Mouse (Mus musculus): ENCODE results near the gene Tprgl.
A peak's percentile ranks its signal among the peaks of the same experiment; 100 is the strongest.

Gene Tprgl

DNA sequence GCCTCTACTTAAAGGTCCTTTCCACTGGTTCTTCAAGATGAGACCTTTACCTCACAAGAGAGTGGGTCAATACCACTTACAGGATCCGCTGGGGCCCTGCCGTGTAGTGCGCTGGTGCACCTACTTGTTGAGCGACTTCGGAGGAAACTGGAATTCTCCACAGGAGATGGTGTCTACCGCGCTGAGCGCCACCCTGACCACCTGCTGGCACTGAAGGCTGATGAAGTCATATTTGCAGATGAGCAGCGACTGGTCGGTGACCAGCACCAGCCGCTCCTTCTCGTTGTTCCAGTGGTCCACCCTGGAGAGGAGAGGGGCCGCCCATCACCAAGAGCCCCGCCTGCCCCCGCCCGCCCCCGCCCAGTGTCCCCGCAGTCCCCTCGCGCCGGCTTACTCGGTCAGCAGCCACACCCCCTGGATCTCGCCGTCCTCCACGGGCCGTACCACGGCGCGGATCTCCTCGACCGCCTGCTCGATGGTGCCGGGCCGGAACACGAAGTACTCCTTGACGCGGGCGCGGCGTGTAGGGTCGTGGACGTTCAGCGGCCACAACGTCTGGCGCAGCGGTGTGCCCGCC is 417 bp downstream of the Tprgl start:
- DNase-seq (ENCODE audit: low spot score) = no peak

DNA sequence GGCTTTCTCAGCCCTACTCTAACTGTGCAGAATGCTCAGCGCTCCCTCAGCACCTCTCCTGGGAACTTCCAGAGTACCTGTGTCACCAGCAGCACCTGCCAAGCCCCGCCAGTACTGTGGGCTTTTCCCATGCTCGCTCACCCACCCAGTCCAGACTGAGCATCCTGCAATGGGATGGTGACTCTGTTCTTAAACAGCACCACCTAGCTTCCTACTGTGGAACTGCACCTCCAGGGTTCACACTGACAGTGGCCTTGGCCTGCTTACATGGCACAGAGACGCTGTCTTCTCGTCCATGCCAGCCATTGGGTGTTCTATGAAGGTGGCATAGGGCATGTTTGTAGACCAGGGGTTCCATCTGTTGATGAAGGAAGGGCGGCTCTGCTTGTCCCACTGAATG is 1.5 kb downstream of the Tprgl start:
- peak; percentile 69 for DNase-seq (ENCODE audit: low spot score)

DNA sequence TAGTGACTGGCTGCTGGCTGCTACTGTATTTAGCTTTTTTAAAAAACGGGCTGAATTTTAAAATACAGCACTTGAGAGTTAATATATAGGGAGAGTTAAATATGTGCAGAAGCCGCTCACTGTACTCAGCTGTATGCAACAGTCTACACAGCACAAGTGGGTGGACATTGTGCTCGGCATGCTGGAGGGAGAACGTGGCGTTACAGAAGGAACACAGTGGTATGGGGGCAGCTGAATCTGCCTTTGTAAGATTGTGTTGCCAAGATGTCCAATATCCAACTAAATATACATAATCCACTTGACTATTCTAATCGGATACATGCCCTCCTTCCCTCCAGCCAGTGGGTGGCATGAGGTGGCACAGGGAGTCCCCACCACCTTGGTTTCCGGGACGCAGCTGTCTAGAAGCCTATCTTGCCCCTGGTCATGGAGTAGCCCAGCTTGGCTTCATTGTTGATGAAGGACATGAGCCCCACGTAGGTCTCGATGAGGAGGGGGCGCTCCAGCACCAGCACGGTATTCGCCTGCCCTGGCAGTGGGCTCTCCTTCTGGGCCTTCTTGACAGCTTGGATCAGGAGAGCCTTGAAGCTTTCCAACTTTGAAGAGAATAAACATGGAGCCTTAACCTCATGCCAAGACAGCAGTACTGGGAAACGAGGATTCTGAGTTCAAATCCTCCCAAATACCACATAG is 2.4 kb downstream of the Tprgl start:
- no peak for DNase-seq (ENCODE audit: low spot score)

DNA sequence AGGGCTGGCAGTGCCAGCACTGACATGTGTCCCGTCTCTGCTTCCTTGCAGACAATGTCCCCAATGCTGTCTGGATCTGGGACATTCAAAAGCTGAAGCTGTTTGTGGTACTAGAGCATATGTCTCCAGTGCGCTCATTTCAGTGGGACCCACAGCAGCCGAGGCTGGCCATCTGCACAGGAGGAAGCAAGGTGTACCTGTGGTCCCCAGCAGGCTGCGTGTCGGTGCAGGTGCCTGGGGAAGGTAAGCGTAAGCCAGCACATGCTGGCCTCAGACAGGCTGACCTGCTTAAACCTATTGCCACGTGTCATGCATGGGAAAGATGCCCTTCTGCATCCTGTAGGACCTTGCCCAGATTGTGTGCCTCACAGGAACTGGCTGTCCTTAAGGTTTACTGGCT is 4.4 kb downstream of the Tprgl start:
- DNase-seq (ENCODE audit: low spot score) = no peak

DNA sequence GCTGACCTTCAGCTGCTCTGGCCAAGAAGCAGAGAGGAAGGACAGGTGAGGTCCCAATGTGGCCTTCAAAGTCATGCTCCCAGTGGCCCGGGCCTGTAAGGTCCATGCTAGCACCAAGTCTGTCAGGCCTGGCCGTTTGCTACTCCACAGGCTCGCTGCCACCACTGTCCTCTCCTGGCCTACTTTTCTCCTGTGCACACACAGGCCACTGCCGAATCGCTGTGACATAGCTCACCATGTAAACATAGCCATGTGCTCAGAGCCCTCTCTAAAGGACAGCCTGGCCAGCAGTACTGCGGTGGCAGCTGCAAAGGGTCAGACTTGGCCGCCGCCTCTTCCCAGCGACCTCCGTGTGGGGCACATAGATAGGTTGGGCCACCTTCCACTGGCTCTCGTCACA is 6.4 kb downstream of the Tprgl start:
- no peak for DNase-seq (ENCODE audit: low spot score)

DNA sequence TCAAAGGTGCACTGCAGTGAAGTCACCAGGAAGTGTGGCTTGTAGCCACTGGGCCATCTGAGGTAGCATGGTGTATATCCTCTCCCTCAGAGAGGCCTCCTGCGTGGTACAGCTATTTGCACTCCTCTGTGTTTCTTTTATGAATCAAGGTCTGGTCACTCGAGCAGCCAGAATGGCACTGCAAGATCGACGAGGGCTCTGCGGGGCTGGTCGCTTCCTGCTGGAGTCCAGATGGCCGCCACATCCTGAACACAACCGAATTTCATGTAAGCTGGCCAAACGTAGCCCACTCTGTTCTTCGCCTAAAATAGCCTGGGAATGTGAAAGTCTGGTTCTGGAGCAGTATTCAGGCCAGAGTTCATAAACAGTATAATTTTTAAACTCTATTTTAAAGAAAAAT is 14.1 kb downstream of the Tprgl start:
- no peak for DNase-seq (ENCODE audit: low spot score)

DNA sequence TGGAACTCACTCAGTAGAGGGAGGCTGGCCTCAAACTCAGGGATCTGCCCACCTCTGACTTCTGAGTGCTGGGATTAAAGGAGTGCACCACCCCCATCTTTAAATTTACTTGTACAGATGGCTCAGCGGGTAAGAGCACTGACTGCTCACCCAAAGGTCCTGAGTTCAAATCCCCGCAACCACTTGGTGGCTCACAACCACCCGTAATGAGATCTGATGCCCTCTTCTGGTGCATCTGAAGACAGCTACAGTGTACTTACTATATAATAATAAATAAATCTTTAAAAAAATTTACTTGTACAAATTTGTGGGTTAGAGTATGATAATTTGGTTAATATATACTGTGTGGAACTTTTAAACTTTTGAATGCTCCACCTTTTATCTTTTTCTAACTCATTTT is 15.8 kb downstream of the Tprgl start:
- no peak for DNase-seq (ENCODE audit: low spot score)

DNA sequence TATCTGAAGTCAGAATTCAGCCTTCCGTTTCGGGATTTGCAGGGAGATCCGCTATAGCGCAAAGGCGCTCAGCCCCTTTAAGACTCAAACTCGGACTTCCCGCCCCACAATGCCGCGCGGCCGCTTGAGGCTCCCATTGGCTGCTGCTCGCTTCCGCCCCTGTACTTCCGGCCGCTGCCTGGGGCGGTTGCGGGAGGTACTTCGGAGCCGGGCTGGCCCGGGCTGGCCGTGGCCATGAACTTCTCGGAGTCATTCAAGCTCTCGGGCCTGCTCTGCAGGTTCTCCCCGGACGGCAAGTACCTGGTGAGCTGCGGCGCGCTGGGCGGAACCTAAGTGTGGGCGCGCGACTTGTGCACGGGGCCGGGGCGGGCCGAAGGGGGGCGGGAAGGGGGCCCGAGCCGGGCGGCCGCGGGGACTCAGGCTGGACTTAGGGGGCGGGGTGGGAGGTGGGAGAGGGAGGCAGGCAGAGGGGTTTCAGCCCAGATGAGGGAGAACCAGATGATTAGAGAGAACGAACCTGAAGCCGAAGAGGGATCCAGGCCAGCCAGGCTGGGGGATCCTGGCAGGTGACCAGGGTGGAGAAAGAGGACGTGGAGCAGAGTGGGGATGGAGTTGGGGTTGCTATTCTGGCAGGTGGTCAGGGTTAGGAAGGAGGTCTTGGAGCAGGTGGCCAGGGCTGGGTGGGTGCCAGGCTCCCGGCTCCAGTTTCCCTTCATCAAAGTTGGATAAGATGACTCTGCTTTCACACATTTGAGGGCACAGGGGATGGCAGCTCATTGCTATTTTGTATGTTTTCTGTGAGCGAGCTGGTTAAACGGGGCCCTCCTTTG is 18.0 kb downstream of the Tprgl start, which contains the start of gene Wrap73:
Wrap73 (plus strand) TSS at position 162 of the 830 bp plus-strand sequence.
- peak; percentile 88 for DNase-seq (ENCODE audit: low spot score)

DNA sequence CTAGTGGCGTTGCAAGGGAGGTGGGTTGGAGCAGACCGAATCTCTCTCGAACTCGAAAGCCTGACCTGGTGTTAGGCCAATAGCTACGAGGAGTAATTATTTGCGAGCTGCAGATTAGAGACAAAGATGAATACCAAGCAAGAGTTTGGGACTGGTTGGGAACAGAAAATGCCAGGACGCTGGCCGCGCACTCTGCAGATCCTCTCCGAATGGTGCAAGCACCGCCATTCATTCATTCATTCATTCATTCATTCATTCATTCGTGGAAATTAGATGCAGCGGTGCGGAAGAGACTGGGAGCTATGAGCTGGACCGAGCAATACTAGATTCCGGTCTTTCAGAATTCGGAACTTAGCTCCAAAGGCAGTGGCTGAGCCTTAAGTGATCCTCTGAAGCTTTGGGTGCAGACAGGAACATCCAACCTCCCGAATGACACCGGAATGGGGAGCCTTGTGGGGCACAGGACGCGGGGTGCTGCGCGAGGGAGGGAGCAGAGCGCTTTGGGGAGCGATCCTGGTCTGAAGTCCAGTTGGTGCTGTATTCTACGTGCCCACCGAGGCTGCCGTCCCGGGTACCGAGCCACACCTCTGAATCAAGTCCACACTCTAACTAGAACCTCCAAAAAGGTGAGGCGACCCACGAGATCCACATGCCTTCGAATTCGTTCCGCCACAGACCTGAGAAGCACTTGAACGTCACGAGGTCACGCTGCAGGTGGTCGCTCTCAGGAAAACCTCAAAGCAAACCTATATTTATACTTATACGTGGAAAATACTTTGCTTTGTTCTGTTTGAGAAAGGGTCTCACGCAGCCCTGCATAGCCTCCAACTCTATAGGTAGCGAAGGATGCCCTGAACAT is 19.2 kb downstream of the Tprgl start:
- no peak for DNase-seq (ENCODE audit: low spot score)

DNA sequence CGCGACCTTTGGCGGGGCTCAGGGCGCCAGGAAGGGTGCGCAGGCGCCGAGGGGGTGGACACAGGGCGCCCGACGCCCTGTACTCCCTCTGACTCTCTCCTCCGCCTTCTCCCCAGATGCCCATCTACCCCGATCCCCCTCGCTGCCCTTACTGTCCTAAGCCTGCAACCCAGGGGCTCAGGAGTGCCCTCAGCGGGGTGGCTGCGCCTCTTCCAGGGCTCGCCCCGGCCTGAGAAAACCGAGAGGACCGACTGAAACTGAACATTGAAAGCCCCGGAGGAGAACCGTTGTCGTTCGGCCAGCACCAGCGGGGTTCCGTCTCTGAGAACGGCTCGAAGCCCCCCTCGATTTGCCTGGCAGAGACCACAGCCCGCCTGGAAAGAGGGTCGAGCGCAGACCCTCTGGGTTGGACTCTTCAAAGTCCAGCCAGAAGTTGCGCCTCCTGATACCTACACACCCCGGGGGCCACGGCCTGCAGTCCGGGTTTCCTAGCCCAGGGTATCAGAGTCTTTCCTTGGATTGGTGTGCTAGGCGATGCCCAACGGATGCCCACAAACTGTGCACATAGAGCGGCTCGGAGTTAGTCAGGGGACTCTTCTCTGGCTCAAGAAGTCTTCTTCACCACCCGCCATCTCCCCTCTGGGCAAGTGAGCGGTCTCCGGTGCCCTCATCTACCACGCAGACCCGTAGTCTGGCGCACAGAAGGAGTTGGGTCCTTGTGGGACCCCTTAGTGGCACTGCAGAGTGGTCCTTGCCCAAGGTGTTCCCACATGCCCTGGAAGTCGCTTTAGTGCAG is 20.1 kb downstream of the Tprgl start:
- no peak for DNase-seq (ENCODE audit: low spot score)

DNA sequence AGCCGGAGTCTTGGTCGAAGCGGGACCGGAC is 20.5 kb downstream of the Tprgl start, which contains the start of gene Trp73:
Trp73 (minus strand) TSS at position 27 of the 31 bp plus-strand sequence.
- no peak for DNase-seq (ENCODE audit: low spot score)

DNA sequence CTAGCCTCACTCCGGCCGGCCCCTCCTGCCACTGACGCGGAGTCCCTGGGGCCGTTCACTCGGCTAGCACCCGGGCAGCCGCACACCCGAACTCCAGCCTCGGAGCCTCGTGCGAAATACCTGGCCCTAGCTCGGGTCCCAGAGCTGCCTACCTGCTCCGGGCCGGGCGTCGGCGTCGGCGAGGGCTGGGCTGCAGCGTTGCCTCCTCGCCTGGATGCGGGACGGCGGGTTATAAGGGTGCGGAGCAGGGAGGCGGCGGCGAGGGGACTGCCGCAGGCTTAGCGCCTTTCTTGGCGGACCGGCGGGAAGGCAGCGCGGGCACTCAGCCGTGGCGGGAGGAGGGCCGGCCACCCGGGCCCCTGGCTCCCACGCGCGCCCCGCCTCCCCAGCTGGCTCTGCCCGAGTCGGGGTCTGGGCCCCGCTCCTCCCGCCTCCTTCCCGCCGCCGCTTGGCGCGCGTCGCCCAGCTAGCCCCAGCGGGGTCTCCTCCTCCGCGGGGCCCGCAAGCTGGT is 20.7 kb downstream of the Tprgl start:
- no peak for DNase-seq (ENCODE audit: low spot score)

DNA sequence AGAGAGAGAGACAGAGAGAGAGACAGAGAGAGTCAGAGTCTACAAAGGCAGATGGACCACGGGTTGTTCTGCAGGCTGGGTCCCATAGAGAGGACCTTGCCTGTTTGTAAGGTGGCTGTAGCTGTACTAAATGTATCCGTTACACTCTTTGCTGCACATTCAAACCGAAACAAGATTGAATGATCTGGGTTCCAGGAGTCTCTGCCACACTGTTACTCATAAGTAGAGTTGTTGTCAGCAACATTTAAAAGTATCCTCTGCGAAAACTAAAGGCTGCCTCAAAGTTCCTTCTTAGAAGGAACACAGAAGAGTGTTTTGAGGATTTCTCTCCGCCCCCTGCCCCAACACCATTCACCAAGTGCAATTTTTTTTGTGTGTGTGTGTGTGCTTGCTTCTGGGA is 23.3 kb downstream of the Tprgl start:
- no peak for DNase-seq (ENCODE audit: low spot score)

DNA sequence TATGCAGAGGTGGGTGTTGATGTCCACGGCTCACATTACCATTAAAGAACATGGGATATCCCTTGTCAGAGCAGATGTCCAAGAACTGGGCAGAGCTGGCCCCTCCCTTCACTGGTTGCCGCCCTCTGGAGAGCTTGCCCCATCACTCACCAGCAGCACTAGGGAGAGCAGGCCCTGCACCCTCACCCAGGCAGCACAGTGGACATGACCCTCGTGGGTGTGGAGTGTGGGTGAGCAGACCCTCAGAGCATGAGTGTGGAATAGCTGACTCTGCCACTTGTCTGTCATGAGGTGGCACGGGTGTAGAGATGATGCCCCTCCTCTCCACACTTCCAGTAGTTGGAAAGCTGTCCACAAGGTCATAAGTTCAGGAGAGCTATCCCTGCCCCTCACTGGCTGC is 25.7 kb downstream of the Tprgl start:
- DNase-seq (ENCODE audit: low spot score) = no peak

DNA sequence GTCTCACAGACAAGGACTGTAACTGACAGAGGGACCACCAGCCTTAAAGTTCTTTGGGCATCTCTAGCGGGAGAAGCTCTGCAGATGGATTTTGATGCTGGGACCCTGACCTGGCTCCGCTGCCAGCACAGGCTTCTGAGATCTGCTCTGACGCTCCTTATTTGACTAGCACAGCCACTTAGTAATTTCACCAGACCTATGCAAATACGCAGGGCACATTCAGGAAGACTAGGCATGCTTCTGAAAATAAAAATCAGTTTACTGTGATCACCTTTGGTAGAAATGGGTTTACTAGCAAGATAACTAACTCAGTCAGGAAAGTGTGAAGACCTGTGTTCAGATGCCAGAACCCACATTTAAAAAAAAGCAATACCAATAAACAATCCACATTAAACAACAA is 28.6 kb downstream of the Tprgl start:
- no peak for DNase-seq (ENCODE audit: low spot score)

DNA sequence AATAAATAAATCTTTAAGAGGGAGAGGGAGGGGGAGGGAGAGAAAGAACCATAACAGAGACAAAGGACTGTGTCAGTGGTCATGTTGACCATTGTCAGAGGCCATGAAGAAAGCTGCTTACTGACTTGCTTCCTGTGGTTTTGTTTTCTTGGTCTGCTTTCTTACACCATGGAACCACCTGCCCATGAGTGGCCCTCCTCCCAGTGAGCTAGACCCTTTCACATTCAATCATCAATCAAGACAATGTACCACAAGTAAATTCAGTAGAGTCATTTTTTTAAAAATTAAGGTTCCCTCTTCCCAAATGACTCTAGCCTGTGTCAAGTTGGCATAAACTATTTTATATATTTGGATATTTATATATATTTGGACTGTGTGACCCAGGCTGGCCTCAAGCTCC is 30.5 kb downstream of the Tprgl start:
- DNase-seq (ENCODE audit: low spot score) = no peak

DNA sequence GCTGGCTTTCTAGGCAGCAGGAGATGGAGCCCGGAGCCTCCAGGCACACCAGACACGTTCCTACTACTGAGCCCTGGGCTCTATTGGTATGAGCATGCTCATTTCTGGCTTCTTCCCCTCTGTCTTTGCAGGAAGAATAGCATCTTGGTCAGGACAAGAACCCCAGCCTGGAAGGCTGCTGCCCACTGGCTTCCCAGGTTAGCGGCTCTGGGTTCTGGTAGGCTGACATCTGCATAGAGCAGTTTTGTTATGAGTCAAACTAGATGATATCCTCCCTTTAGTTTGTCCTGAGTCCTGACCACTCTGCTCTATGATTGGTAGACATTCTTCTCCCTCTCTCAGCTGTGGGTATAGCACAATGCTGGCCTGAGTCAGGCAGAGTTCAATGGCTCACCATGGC is 33.2 kb downstream of the Tprgl start:
- no peak for DNase-seq (ENCODE audit: low spot score)

DNA sequence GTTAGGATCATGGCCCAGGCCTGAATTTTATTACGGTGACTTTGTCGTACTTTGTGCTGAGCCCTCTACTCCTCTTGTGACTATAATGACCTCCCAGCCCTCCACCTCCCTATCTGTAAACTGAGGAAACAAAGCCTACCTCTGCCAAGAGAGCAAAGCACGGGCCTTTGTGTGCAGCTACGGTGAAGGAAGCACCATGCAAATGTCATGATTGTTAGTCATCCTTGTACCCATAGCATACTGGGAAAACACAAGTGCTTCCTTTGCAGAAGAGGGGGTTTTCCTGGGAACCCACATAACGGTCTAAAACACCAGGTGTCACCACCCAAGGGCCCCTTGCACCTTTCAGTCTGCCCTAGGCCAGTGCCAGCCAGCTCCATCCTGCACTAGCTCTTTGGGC is 35.3 kb downstream of the Tprgl start:
- DNase-seq (ENCODE audit: low spot score) = no peak

DNA sequence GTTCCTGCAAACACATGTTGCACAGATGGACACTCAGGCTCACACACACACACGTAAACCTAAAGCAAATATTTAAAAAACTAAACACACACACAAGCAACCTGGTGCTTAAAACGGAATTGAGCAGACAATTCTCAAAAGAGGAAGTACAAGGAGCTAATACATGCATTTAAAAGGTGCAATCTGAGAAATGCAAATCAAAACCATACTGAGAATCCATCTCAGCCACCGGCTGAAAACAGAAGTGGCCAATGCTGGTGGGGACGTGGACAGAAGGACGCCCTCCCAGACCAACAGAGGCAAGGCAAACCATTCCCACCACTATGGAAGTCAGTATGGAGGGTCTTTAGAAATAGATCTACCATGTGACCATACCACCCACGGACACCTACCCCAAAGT is 36.9 kb downstream of the Tprgl start:
- no peak for DNase-seq (ENCODE audit: low spot score)

DNA sequence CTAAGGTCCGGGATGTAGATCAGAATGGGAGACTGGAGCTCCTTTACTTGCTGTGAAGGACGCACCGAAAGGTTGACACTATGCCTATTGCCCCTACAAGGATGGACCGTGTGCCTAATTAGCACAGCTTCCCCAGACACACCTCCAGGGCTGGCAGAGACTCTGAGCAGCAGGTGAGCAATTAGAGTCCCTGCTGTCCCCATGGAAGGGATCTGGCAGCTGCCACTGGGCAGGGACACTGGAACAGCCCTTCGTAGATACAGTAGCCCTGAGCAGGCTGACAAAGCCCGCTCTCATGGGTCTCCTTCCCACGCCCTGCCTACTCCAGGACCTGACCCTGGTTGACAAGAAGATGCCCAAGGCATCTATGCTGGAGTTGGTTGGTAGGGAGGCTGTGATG is 38.1 kb downstream of the Tprgl start:
- DNase-seq (ENCODE audit: low spot score) = no peak

DNA sequence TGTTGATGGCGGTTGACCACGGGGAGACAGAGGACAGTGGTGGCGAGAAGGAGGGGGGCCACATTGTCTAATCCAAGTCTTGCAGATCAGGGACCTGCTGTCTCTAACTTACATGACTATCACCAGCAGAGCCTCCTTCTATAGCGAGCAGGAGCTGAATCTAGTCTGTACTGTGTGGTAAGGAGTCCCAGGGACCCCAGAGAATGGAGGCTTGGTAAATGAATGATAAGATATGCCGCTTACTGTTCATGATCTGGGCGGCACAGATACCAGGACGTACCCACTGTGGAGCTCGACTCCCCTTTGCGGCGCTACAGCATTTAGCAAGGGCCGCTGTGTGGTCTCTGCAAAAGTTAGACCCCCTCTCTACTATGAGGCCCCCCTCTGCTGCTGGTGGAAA is 38.7 kb downstream of the Tprgl start:
- no peak for DNase-seq (ENCODE audit: low spot score)

DNA sequence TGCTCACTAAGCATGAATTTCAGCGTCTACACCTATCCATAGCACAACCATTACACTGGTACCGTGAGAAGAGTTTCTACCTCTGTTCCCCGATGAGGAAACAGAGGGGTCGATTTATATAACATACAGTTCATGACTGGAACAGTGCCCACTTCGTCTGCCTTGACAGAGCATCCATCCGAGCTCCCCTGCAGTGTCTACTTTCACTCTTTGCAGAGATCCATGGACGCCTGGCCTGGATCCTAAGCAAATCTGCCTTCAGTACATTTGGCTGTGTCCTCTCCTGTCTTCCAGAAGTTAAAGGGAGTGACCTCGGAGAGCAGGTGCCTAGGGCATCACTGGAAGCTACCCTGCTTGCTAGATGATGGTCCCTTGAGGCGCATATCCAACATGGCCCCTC is 41.3 kb downstream of the Tprgl start:
- no peak for DNase-seq (ENCODE audit: low spot score)
